Mouse (Mus musculus) ovary, postnatal 10 days (tissue): ENCODE measurements around the gene Cpa5.

Source experiments
- DNase-seq: peaks from one replicate; pipeline ENCODE4 v3.0.0; 2022; ENCODE audit warnings: low spot score

Cpa5 gene

DNA sequence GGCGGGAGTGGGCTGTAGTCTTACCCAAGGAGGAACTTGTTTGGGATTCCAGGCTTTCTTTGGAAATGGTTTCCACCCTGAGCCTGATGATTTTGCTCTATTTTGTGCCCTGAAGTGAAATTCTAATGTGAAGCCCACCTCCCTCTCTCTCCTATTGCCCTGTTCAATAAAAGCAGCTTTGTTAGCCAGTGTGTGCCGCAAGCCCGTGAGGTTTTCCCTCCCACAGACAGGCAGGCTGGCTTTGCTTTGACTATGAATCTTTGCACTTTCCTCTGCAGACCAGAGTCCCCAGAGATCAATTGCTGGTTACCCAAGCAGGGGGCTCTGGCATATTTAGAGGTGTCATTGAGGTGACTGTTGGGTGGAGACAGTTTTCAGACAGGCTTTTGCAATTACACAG lies 33.7 kb downstream of the Cpa5 start:
- no peak for DNase-seq

DNA sequence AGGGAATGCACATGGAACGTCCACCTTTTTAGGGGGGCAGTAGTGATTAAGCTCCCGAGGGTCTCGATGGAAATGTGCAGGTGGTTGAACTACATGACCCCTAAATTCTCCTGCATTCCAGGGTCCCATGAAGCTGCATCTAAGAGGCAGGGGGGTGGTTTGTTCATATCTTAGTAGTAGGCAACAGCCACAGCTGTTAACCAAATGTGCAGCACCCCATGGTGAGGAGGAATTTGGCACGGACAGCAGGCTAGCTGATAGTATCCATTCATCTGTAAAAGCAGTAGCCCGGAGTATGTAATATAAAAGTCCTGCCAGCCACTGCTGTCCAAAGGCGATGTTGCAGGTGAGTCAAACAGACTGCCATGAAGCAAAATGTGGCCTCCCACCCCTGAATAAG lies 34.6 kb downstream of the Cpa5 start:
- no peak for DNase-seq

DNA sequence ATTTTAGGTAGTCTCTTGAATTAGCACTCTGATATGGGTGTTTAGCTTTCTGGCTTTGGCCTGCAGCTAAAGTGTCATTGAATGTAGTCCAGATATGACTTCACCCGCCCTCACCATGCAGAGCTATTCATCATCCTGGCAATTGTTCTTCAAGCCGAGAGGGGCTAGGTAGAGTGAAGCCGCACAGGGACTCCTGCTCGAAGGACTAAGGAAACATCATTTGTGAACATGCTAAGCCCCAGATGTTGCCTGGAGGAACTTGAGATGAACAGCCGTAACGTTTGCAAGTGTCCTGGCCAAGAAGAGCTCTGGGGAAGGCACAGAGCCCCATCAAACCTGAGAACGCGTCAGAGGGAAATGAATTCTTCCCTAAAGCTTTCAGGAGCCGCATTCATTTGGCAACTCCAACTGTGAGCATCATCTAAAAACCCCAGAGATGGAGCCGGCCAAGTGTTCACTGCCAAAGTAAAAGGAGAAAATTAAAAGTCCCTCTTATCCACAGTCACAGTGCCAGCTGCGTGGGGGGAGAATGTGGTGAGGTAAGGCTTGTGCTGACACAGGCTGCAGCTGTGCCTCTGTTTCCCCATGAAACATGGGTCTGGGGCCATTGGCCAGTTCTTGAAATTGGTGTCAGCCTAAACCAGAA lies 39.0 kb downstream of the Cpa5 start:
- DNase-seq, result no peak

DNA sequence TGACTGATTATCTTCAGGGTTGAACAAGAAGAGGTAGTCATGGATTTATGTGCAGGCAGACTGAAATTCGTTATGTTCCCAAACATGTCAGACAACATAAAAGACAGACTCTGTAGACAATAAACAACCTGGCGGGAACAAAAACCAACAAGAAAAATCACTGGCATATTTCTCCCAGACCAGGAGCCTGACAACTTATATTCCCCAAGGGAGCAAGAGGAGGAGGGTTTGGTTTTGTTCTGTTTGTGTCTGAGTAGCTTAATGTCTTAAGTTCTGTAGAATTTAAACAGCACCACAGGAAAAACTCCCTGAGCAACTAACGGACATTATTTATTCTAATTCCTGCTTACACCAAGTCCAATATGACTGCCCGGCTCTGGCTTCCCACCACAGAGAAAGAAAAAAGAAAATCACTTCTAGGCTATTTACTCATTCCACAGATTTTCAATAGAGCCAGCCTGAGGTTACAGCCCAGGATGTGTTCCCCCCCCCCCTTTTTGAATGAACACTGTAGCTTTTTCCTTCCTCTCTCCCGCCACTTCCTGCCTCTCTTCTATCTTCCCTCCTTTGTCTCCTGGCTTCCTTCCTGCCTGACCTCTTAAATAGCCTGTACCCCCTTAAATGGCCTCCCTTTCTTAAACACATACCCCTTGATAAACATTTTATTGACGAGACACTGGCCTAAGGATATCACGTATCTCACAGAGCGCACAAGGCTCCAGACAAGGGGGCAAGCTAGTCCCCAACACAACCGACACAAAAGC lies 41.8 kb downstream of the Cpa5 start:
- DNase-seq, result no peak

DNA sequence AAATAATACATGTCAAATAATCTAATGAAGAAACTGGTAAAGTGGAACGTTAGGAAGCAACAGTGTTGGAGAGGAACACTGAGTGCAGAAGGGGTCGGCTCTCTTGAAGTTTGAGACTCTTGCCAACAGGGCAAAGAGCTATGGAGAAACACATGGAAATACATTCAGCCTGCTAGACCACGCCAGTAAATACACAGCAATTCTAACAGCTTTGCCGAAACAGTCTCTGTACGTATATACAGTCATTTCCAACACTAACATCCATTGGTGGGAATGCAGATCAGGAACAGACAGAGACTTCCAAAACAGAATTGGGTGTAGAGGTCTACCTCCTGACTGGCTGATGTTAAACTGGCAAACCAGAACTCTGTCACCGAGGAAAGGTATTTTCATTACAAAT lies 42.7 kb downstream of the Cpa5 start:
- no peak for DNase-seq

DNA sequence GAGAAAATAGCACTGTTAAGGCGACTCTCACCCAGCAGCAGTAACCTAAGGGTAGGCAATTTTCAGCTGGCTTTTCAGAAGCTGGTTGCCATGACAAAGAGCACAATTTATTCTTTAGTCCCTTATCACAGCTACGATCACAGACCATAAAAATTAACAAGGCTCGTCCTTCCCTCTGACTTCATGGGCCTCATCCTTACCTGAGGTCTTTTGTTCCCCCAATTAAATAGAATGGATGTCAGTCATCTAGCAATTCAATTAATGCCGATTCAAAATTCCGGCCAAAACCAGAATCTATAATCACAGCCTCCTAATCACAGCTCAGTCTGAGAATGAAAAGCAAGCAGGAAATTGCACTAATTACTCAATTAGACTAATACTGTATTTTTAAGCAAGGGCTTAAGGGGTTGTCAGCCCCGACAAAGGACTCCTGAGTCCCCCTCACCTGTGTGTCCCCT lies 43.6 kb downstream of the Cpa5 start:
- DNase-seq, result no peak

DNA sequence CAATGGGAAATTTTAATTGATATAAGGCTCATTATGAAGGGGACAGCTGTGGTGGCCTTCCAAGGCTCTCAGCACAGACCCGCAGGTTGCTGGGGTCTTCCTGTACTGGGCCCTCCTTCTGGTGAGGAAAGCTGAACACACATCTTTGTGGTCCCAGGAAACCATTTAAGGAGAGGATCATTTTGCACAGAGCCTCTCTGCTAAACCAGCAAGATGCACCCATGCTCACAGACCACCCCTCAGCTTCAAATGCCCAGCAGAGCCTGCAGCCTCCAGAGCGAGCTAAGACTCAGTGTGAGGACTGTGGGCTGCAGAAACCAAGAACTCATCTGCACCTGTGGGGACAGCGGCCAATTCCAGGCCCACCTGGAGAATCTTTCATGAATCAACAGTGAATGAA lies 44.1 kb downstream of the Cpa5 start:
- DNase-seq, result no peak

DNA sequence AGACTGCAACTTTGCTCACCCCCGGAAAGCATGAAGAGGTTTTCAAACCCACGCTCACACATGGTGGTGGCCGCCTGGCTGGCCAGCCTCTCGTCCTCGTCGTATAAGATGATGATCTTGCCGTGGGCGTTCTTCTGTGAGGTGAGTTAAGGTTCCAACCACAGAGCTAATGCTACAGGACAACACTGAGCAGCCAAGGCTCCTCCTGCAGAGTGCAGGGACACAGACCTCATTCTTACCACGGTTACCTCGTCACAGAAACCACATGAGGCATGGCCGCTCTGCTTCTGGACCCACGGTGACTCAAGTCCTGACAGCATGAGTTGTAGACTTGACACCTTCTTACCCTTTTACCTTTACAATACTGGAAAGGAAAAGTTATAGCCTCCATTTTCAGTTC lies 46.5 kb downstream of the Cpa5 start:
- DNase-seq, result no peak

DNA sequence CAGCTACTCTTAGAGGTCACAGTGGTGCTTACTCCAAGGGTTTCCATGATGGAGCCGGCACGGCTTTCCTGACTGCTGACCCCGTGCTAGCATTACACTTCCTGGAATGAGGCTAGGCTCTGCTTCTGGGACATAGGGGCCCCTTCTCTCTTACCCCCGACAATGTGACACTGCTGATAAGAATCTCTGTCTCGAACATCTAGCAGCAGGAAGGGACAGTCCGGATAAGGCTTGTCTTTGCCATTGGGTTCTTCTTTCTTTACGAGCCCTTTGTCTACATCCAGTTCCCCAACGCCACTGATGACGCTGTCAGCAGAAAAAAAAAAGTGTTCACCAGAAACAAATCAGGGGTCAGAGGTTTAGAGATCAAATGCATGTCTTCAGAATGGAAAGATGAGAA lies 47.8 kb downstream of the Cpa5 start:
- no peak for DNase-seq

DNA sequence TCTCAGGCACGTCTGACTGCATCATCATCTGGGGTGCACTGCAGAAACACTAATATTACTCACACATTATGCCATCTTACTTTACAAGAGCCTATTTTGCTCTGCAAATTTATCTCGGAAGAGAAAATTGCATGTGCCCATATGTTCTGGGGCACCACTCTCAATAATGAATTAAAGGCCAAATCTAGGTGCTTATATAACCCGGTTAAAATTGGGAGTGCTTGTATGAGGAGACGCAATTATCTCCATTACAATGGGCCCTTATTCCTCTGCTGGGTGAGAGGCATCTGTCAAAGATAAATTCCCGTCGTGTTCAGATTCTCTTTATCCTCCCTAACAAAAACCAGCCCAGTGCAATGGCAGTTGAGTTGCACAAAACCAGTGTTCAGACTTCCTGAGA lies 54.0 kb downstream of the Cpa5 start:
- DNase-seq, result no peak

DNA sequence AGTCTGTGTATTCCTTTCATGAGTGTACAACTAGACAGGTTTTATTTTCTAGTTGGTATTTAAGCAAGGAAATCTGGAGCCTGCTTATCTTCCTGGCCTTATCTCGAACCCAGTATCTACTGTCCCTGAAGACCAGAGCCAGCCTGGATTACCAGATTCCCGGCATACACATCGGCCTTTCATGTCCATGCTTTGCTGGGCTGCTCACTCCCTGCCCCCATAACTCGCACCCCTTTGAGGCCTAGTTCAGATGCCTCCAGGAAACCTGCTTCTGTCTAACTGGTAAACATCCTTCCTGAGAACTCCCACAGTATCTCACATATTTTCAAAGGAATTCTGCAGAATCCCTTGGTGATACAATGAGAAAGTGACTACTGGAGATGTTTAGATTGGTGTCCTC lies 54.5 kb downstream of the Cpa5 start:
- no peak for DNase-seq

DNA sequence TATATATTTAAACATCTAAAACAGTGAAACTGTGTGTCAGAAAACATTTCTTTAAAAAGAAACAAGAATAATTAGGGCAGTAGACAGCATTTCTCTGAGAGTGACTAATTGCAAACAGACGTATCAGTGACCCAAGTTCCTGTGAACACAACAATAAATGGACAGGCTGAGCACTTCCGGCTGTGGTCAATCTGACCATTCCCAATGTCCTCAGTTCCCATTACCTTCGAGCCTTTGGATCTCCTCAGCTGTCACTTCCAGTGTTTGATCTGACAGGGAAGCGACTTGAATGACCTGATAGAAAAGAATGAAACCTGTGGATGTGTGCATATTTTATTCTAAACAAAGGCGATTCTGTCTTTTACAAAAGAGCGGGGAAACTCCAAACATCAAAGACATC lies 55.2 kb downstream of the Cpa5 start:
- no peak for DNase-seq

DNA sequence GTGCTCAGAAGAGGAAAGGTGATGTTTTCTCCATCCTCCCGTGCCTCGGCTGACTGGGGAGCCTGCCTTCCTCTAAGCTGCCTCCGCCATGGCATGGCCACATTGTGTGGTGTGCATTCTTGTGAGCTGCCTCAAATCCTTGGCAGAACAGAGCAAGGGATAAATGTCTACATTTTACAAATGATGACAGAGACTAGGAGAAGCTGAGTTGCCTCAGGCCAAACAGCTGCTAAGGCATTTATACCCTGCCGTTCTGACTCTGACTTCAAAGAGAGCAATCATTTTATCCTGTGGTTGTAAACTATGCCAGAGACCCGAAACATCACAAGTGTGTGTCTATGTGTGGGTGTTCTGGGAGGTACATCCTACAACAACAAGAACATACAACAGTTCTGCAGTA lies 56.8 kb downstream of the Cpa5 start:
- DNase-seq, result no peak

DNA sequence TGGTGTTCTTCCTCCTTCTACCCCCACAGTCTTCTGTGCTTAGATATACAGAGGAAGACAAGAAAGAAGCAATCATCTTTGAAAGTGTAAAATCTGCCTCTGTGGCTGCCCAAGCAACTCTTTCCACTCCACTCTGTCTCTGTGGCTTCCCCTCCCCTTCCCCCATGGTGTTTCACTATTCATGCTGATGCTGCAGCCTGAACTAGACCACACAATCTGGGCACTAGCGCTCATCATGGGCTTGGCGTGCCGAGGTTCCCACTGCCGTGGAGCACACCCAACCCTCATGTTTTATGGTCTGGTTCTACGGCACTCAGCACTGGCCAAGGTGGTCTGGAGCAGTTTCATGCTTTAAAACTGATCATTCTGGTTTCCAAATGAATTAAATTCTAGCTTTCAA lies 60.9 kb downstream of the Cpa5 start:
- no peak for DNase-seq

DNA sequence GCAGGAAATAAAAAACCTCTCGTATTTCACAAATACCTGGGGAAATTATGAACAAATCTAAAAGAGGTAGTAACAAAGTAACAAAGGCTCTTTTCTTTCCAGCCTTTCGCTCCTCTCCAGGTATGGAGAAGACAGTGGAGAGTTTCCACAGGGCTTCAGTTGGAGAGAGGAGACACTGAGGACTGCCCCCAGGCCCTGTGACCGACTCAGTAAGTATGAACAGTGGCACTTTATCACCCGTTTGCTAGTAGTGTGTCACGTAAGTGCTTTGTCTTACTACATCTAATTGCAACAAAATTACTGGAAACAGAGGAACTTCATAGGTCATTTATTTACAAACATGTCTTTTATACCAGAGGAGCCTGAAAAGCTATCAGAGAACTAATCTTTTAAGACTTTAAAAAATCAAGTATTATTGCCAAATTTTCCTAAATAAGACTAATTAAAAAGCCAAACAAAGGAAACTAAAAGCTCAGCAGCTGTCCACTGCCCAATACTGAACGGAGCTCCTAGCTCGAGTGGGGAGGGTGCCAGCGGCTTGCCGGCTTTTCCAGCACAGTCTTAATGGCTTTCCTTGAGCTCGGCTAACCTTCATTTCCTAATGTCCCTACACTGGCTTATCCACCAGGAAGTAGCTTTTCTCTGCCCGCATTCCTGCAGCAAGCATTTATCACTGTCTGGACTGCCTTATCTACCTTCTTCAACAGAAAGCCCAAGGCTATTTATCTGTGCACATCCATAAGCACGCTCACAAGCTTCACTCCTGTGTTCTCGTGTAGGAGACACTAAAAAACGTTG lies 63.2 kb downstream of the Cpa5 start:
- no peak for DNase-seq

DNA sequence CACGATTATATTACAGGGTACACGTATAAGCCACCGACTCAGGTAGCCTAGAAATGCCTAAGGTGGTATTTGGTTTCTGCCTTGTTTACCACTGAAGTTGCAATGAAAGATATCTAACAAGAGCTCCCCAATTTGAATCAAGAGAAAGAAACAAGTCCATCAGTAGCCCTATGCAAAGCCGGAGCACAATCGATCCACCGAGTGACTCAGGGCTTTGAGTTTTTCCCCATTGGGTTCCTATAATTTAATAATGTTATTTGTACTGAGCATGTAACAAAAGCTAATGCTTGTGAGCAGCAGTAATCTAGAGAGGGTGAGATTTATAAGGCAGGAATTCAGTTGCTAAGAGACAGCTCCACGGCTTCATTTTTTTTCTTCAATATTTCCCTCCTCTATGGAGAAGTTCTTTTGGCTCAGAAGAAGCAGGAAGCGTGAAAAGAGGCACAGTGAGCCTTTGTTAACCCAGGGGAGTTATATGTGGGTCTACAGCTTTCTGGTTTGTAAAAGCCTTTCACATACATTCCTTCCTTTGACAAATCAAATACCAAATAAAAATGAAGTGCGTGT lies 64.0 kb downstream of the Cpa5 start:
- no peak for DNase-seq

DNA sequence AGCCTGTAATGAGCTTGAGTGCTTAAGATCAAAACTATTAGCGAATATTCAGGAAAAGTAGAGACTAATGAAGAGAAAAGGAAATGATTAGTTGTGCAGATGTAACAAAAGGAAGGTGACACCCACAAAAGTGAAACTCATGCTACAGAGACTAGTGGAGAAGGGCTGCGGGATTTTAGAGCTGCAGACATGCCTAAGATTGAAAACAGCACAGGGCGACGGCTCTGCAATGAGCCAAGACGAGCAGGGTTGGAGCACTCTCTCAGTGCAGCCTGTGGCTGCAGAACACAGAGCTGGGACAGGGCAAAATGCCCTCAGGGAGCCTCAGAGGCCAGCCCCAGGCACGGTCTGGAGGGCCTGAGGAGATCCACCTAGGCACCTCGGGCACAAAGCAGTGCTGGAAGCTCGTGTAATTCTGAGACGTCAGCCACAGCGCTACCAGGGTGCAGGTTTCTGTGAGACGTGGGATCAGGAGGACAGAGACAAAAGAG lies 64.5 kb downstream of the Cpa5 start:
- no peak for DNase-seq

DNA sequence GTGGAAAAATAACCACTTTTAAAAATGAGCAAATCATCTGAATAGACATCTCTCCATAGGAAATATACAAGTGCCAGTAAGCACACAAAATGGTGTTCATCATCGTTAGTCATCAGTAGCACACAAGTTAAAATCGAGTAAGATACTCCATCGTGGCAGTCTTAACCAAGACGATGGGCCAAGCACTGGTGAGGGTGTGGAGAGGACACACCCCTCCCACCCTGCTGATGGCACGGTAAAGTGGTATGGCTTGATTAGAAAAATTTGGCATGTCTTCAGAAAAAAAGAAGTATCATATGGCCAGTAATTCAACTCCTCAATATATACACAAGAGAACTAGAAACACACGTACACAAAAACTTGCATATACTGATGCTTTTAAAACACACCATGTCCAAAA lies 65.7 kb downstream of the Cpa5 start:
- DNase-seq, result no peak

DNA sequence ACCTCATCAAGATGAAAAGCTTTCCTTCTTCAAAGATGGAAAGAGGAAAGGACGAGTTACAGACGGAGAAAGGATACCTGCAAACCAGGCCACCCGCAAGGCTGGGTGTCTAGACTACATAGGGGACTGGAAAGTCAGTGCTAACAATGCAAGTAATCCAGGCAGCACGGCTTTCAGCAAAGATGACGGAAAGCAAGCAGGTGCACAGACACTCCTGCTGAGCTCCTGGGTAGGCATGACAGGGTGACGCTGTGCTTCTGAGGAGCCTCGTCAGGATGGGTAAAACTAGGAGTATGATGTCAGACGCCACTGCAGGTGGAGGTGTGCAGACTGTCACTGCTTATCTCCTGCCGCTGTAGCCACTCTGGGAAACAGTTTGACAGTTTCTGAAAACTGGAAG lies 66.8 kb downstream of the Cpa5 start:
- no peak for DNase-seq

DNA sequence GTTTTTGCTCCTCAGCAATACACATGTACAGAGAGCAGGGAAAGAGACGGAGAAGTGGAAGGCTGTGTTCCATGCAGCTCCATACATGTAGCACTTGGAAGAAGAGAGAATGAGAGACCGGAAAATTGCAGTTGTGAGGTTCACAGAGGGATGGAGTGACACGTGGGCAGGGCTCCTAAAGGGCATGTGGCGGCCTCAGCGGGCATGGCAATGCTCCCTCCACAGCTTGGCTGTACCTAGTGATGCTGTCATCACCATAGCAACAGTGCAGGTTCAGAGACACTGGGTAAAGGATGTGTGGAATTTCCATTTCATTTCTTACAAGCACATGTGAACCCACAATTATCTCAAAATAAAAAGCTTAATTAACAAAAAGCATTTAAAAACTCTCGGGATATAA lies 67.7 kb downstream of the Cpa5 start:
- DNase-seq, result no peak

DNA sequence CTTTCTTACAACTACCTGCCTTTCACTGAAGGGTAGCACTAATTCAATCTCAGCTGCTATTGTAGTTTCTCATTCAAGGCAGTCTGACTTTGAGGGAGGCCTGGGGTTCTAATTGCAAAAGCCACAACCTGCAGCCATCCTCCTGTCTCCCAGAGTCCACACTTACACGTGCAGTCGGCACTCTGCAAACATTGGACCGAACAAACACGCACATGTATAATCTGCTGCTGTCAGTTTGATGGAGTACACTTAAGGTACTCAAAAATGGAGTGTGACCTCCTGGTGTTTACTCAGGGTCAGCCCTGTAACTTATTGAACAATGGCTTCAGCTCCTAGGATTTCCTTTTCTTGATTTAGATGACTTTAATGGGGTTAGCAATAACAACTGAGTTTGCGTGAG lies 68.8 kb downstream of the Cpa5 start:
- no peak for DNase-seq

DNA sequence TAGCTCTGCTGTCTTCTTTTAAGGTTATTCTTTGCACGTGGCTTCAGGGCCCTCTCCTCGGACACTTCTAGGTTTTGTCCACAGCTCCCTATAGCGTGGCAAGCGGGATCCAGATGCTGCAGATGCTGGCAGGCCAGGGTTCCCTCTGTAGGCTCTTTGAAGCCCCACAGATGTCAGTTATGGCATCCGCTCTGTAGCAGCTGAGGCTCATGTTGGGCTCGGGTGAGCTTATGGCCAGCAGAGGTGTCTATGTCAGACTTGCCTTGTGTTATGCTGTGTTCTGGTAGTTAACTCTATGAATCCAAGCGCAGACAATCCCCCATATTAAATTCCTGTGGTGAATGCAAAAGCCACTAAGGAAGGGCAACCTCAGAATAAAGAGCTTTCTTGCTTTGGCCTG lies 69.6 kb downstream of the Cpa5 start:
- no peak for DNase-seq
